Mouse (Mus musculus) C2C12 (cell line): ENCODE results near the gene Copb1. TPM values are rescaled to one million over a fixed set of nuclear protein-coding genes. Genes with fewer than 3 reads are reported as not detected.
A peak's percentile ranks its signal among the peaks of the same experiment; 100 is the strongest.

Experiments
- H3K27me3 ChIP-seq: one replicate; pipeline ENCODE4 v1.6.1; 2011; ENCODE audit not compliant: control insufficient read depth, insufficient read depth, insufficient read length
- H3K36me3 ChIP-seq: one replicate; pipeline ENCODE4 v1.6.1; 2011; ENCODE audit not compliant: control insufficient read depth, insufficient read depth
- H3K4me3 ChIP-seq: one replicate; pipeline ENCODE4 v1.5.1; 2011; ENCODE audit warnings: mild to moderate bottlenecking, control low read depth; ENCODE audit not compliant: poor library complexity, insufficient read depth, severe bottlenecking
- H3K79me2 ChIP-seq: one replicate; pipeline ENCODE4 v1.6.1; 2011; ENCODE audit not compliant: control insufficient read depth, insufficient read depth
- H3K79me3 ChIP-seq: one replicate; pipeline ENCODE4 v1.6.1; 2011; ENCODE audit warnings: low read depth, control low read depth
- H3ac ChIP-seq: one replicate; pipeline ENCODE3; 2011; ENCODE audit warnings: low read depth; ENCODE audit not compliant: control insufficient read depth, insufficient read length
- CEBPB ChIP-seq: IDR thresholded peaks from one replicate; pipeline ENCODE4 v1.6.1; 2011; ENCODE audit warnings: low read depth, mild to moderate bottlenecking, control low read depth, moderate library complexity
- CTCF ChIP-seq: IDR thresholded peaks from one replicate; pipeline ENCODE4 v1.5.1; 2011; ENCODE audit not compliant: control insufficient read depth, insufficient read depth, insufficient read length
- FOSL1 ChIP-seq: IDR thresholded peaks from one replicate; pipeline ENCODE4 v1.8.0; 2011; ENCODE audit warnings: mild to moderate bottlenecking, low read length; ENCODE audit not compliant: poor library complexity, insufficient read depth, severe bottlenecking
- MAX ChIP-seq: IDR thresholded peaks from one replicate; pipeline ENCODE4 v1.6.1; 2011; ENCODE audit warnings: mild to moderate bottlenecking, control low read depth
- MYOD1 ChIP-seq: IDR thresholded peaks from one replicate; pipeline ENCODE4 v1.6.1; 2011; ENCODE audit warnings: low read depth; ENCODE audit not compliant: control insufficient read depth, insufficient read length
- MYOG ChIP-seq: IDR thresholded peaks from one replicate; pipeline ENCODE4 v1.6.1; 2011; ENCODE audit not compliant: control insufficient read depth, insufficient read length; ENCODE audit errors: extremely low read depth
- USF1 ChIP-seq: IDR thresholded peaks from one replicate; pipeline ENCODE4 v1.6.1; 2011; ENCODE audit warnings: low read depth, mild to moderate bottlenecking, control low read depth, moderate library complexity
- polyA plus RNA-seq: library from polyadenylated mRNA; unstranded; fragments of >200 nt; fragmentation: generic; extraction: Trizol; gene quantifications from one replicate; pipeline ENCODE4 v1.2.1, GENCODE M21; 2012; ENCODE audit warnings: missing spikeins

The Copb1 gene
- polyA plus RNA-seq, 1 experiment, result 53.9 TPM

DNA sequence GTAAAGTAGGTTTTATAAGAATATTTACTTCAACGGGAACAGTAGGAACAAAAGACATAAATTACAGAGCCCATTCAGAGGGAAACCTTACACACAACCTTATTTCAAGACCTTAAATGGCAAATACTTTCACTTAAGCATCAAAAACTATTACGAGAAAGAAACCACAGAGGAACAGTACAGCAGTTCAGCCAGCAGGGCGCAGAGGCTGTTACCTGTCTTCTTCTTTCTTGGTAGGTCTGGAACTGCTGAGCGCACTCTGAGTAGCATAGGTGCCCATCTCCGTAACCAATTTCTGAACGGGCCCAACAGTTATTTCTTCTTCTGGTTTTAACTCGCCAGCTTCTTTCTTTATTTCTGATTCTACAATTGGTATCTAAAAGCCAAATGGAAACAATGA lies 21.5 kb downstream of the Copb1 start:
- no peaks in the 10 kb centered on the region for H3K27me3 ChIP-seq
- no peak for TF ChIP-seq CEBPB
- no peak for TF ChIP-seq USF1
- no peak for TF ChIP-seq MAX
- no peak for TF ChIP-seq FOSL1
- no peak for TF ChIP-seq MYOD1
- no peak for TF ChIP-seq CTCF
- TF ChIP-seq MYOG, result no peak
- H3K79me3 ChIP-seq, result no peaks in the 10 kb centered on the region
- H3ac ChIP-seq, result no peak overlapping the region
- H3K4me3 ChIP-seq, result no peak overlapping the region
- H3K36me3 ChIP-seq, result peaks cover 70% of the 10 kb centered on the region
- H3K79me2 ChIP-seq, result no peaks in the 10 kb centered on the region

DNA sequence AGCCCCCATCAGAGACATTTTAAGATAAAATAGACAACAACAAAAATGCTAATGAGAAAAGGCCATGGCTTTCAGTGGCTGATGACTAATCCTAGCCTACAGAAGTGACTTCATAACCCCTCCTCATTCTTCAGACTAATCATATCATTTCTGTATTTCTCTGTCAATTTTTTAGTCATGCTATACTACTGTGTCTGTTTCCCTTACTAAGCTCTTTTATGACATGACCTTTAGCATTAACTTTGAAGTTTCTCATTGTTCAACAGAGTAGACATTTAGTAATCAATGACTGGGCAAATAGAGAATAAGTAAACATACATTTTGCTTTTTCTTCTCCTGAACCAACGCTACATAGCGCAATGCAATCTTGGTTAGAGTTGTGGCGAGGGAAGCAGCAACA lies 22.7 kb downstream of the Copb1 start:
- H3K4me3 ChIP-seq, result no peak overlapping the region
- no peaks in the 10 kb centered on the region for H3K79me2 ChIP-seq
- peaks cover 62% of the 10 kb centered on the region for H3K36me3 ChIP-seq
- H3K27me3 ChIP-seq, result no peaks in the 10 kb centered on the region
- H3ac ChIP-seq, result no peak overlapping the region
- no peaks in the 10 kb centered on the region for H3K79me3 ChIP-seq
- TF ChIP-seq MAX (no peak), CTCF (no peak), USF1 (no peak), MYOG (no peak), MYOD1 (no peak), FOSL1 (no peak), CEBPB (no peak)

DNA sequence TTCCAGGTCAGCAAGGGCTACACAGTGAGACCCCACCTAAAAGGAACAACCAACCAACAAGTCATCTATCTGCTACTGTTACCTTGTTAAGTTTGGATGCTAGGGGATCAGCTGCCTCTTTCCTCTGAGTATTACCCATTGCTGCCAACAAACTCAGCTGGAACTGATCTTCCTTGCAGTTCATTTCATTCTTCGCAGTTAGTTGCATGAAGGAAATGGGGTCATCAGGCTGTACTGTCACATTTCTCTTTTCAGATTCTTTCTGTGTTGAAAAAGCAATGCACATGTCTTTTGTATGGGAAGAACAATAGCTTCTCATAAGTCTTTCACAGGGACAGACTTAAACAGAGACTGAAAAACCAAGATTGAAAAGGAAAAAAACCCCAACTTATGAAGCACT lies 28.0 kb downstream of the Copb1 start:
- Histone ChIP-seq H3K4me3 (no peak overlapping the region), H3K36me3 (peaks cover 47% of the 10 kb centered on the region), H3K79me2 (no peaks in the 10 kb centered on the region), H3ac (no peak overlapping the region), H3K27me3 (no peaks in the 10 kb centered on the region), H3K79me3 (no peaks in the 10 kb centered on the region)
- TF ChIP-seq FOSL1 (no peak), MYOG (no peak), CEBPB (no peak), MAX (no peak), USF1 (no peak), CTCF (no peak), MYOD1 (no peak)

- Histone ChIP-seq H3ac (no peak overlapping the region), H3K36me3 (peaks cover 48% of the 10 kb centered on the region), H3K4me3 (no peak overlapping the region), H3K79me2 (no peaks in the 10 kb centered on the region), H3K27me3 (no peaks in the 10 kb centered on the region), H3K79me3 (no peaks in the 10 kb centered on the region)
- TF ChIP-seq CTCF (no peak), MAX (no peak), CEBPB (no peak), USF1 (no peak)
Measured at GRCm38 (mm10) chr7:114220433-114220832, 34.1 kb downstream of the Copb1 start.

- H3ac ChIP-seq, result no peak overlapping the region
- H3K79me3 ChIP-seq, result no peaks in the 10 kb centered on the region
- TF ChIP-seq CTCF (no peak), USF1 (no peak), FOSL1 (no peak), MAX (no peak), MYOD1 (no peak), MYOG (no peak), CEBPB (no peak)
- no peaks in the 10 kb centered on the region for H3K27me3 ChIP-seq
- no peaks in the 10 kb centered on the region for H3K79me2 ChIP-seq
- H3K36me3 ChIP-seq, result peaks cover 47% of the 10 kb centered on the region
- no peak overlapping the region for H3K4me3 ChIP-seq
Measured at GRCm38 (mm10) chr7:114216908-114217307, 37.6 kb downstream of the Copb1 start.

GRCm38 (mm10) chr7:114214385-114214784 lies 40.1 kb downstream of the Copb1 start:
- Histone ChIP-seq H3ac (no peak overlapping the region), H3K79me3 (no peaks in the 10 kb centered on the region), H3K79me2 (no peaks in the 10 kb centered on the region), H3K27me3 (no peaks in the 10 kb centered on the region), H3K4me3 (no peak overlapping the region), H3K36me3 (peaks cover 24% of the 10 kb centered on the region)
- TF ChIP-seq MYOG (no peak), MYOD1 (peak; percentile 25), FOSL1 (peak; percentile 34), MAX (no peak), CEBPB (no peak), CTCF (no peak), USF1 (no peak)
